Mouse (Mus musculus): Measurements from ENCODE around the gene Arid3c. TPM values are rescaled to one million over a fixed set of nuclear protein-coding genes. Genes with fewer than 3 reads are reported as not detected.
A peak's percentile ranks its signal among the peaks of the same experiment; 100 is the strongest.

Gene Arid3c
- polyA plus RNA-seq, 1 experiment from 2014 or later = 1.1 TPM

GRCm38 (mm10) chr4:41760288-41760721 is 29.4 kb upstream of the Arid3c start:
- peak overlapping the region; percentile 40 for H3K4me3 ChIP-seq
- peak overlapping the region; percentile 61 for H3K4me2 ChIP-seq
- ATAC-seq (ENCODE audit: low FRiP score) = peak; percentile 77
- peak overlapping the region; percentile 56; the same call in 1 of the 2 replicates for H3K27ac ChIP-seq
- no peaks in the 10 kb centered on the region for H3K27me3 ChIP-seq
- under 1% methylated on average over 15 of the region's 15 CpGs for WGBS
- no peaks in the 10 kb centered on the region for H3K9me3 ChIP-seq
- peaks cover 7% of the 10 kb centered on the region for H3K36me3 ChIP-seq
- H3K4me1 ChIP-seq (replicated peaks) = peaks cover 40% of the 10 kb centered on the region
- H3K9ac ChIP-seq = peak overlapping the region; percentile 74

DNA sequence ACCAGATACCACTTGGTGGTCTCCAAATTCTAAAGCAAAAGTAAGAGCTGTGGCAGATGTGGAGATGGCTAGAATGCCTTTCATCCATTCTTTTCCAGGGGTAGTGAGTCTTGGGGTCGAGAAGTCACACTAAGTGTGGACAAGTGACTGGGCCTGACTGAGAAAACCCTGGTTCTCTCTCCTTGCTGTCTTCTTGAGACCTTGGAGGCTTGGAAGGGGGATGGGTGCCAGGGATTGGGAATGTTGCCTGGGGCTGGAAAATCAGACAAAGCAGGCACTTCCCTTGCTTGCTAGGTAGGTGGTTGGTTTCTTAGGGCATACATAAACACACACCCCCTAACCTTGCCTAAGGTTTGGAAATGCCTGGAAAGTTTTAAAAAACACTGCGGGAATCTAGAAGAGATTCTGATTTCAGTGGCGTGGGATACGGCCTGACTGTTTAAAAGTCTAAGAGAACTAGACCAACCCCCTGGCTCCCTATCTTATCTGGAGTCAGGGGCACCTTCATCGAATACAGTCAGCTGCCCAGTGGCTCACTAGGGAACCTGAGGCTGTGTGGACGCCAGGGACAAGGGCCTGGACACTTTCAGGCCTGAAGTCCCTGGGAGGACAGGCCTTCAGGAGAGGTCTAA is 28.8 kb upstream of the Arid3c start:
- Histone ChIP-seq H3K4me1 (replicated peaks) (peaks cover 44% of the 10 kb centered on the region), H3K4me2 (peak overlapping the region; percentile 61), H3K9me3 (no peaks in the 10 kb centered on the region), H3K9ac (peak overlapping the region; percentile 74), H3K27ac (0 out of 2 replicates have a peak overlapping the region, but pooled peaks have one; percentile 56), H3K27me3 (no peaks in the 10 kb centered on the region), H3K4me3 (peak overlapping the region; percentile 40), H3K36me3 (peaks cover 7% of the 10 kb centered on the region)
- ATAC-seq (ENCODE audit: low FRiP score) = no peak
- 43% methylated on average over 6 of the region's 6 CpGs for WGBS

- H3K27ac ChIP-seq = no peak overlapping the region
- H3K4me2 ChIP-seq = no peak overlapping the region
- no peaks in the 10 kb centered on the region for H3K27me3 ChIP-seq
- peaks cover 47% of the 10 kb centered on the region for H3K4me1 ChIP-seq (replicated peaks)
- WGBS = 85% methylated on average over 9 of the region's 9 CpGs
- H3K9me3 ChIP-seq = no peaks in the 10 kb centered on the region
- no peak overlapping the region for H3K4me3 ChIP-seq
- peaks cover 7% of the 10 kb centered on the region for H3K36me3 ChIP-seq
- no peak for ATAC-seq (ENCODE audit: low FRiP score)
- peak overlapping the region; percentile 36; the same call in 1 of the 2 replicates for H3K9ac ChIP-seq
Measured at GRCm38 (mm10) chr4:41759206-41759605, 28.3 kb upstream of the Arid3c start.

DNA sequence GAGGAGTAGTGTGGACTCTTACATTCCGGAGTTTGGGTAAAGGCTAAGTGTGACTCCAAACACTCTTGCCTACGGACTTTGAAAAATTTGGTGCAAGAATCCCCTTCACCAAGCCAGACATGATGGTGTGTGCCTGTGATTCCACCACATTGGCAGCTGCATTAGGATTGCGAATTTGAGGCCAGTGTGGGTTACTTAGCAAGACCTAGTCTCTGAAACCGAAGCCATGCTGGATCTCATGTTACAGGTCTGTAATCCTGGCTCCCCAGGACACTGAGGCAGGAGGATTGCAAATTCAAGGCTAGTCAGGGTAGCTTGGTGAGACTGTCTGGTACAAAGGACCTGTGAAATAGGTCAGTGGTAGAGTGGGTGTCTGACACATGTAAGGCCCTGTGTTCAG is 27.8 kb upstream of the Arid3c start:
- WGBS = 94% methylated on average over 4 of the region's 4 CpGs
- Histone ChIP-seq H3K4me1 (replicated peaks) (peaks cover 47% of the 10 kb centered on the region), H3K4me3 (no peak overlapping the region)

DNA sequence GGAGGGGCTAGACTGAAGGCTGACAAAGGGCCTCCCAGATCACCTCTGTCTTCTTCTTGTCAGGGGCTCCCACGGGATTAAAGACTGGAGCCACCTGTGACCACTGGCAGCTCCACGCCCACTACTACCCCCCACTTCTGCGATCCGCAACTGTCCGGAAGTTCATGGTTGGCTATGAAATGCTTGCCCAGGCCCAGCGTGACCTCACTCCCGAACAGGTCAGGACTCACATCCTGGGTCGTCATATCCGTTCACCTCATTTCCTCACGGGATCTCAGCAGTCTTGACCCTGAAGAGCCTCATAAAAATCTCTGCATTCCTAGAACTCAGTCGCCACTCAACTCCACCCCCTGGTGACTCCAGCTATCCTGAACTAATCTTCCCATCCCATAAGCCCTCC is 27.1 kb upstream of the Arid3c start:
- WGBS = 88% methylated on average over 11 of the region's 11 CpGs
- H3K4me1 ChIP-seq (replicated peaks) = peaks cover 47% of the 10 kb centered on the region

More for the DNA sequence above, 27.8 kb upstream of the Arid3c start:
- Histone ChIP-seq H3K9me3 (no peaks in the 10 kb centered on the region), H3K27me3 (no peaks in the 10 kb centered on the region), H3K4me2 (no peak overlapping the region), H3K9ac (peak overlapping the region; percentile 36; the same call in 1 of the 2 replicates), H3K36me3 (peaks cover 7% of the 10 kb centered on the region), H3K27ac (no peak overlapping the region)
- no peak for ATAC-seq (ENCODE audit: low FRiP score)

DNA sequence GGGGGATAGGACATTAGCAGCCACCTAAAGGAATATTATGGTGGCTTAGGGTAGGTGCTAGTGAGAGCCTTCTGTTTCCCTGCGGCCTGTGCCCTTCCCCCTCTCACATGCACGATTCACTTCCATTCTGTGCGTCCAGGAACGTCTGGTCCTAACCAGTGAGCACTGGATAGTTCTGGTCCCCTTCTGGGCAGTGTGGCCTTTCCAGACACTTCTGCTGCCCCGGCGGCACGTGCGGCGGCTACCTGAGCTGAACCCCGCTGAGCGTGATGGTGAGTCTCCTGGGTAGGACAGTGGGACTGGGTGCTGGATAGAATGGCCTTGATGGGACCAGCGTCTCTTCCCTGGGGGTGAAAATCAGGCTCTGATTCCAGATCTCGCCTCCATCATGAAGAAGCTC is 26.4 kb upstream of the Arid3c start:
- Histone ChIP-seq H3K9ac (no peak overlapping the region), H3K4me1 (replicated peaks) (peaks cover 41% of the 10 kb centered on the region), H3K4me2 (no peak overlapping the region), H3K4me3 (no peak overlapping the region), H3K9me3 (no peaks in the 10 kb centered on the region), H3K27ac (no peak overlapping the region), H3K36me3 (peaks cover 7% of the 10 kb centered on the region), H3K27me3 (no peaks in the 10 kb centered on the region)
- WGBS = 90% methylated on average over 13 of the region's 13 CpGs
- no peak for ATAC-seq (ENCODE audit: low FRiP score)

More for the DNA sequence above, 27.1 kb upstream of the Arid3c start:
- peaks cover 7% of the 10 kb centered on the region for H3K36me3 ChIP-seq
- H3K4me3 ChIP-seq = no peak overlapping the region
- H3K27ac ChIP-seq = no peak overlapping the region
- no peak for ATAC-seq (ENCODE audit: low FRiP score)
- H3K4me2 ChIP-seq = no peak overlapping the region
- H3K27me3 ChIP-seq = no peaks in the 10 kb centered on the region
- no peak overlapping the region for H3K9ac ChIP-seq
- H3K9me3 ChIP-seq = no peaks in the 10 kb centered on the region

DNA sequence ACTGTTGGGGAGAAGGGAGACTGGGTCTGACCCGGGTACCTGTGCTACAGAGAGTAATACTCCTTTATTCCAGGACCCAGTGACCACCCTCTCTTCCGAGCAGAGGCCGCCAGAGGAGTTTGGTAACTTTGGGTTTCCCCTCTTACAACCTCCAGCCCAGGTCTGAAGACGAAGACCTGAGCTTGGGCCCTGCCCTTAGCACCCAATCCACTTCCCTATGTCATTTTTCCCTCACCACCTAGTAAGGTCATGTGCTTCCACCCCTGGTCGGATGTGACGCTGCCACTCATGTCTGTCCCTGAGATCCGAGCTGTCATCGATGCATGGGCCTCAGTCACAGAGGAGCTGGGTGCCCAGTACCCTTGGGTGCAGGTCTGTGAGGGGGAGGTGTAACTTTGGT is 25.5 kb upstream of the Arid3c start:
- WGBS = 78% methylated on average over 8 of the region's 8 CpGs
- Histone ChIP-seq H3K4me1 (replicated peaks) (peaks cover 32% of the 10 kb centered on the region), H3K27me3 (0 out of 2 replicates have a peak, but pooled peaks cover 5% of the 10 kb centered on the region), H3K9ac (peak overlapping the region; percentile 85), H3K36me3 (peaks cover 7% of the 10 kb centered on the region), H3K27ac (0 out of 2 replicates have a peak overlapping the region, but pooled peaks have one; percentile 87), H3K4me3 (peak overlapping the region; percentile 72), H3K4me2 (peak overlapping the region; percentile 97), H3K9me3 (no peaks in the 10 kb centered on the region)
- 0 out of 2 replicates have a peak, but pooled peaks have one; percentile 1 for ATAC-seq (ENCODE audit: low FRiP score)

DNA sequence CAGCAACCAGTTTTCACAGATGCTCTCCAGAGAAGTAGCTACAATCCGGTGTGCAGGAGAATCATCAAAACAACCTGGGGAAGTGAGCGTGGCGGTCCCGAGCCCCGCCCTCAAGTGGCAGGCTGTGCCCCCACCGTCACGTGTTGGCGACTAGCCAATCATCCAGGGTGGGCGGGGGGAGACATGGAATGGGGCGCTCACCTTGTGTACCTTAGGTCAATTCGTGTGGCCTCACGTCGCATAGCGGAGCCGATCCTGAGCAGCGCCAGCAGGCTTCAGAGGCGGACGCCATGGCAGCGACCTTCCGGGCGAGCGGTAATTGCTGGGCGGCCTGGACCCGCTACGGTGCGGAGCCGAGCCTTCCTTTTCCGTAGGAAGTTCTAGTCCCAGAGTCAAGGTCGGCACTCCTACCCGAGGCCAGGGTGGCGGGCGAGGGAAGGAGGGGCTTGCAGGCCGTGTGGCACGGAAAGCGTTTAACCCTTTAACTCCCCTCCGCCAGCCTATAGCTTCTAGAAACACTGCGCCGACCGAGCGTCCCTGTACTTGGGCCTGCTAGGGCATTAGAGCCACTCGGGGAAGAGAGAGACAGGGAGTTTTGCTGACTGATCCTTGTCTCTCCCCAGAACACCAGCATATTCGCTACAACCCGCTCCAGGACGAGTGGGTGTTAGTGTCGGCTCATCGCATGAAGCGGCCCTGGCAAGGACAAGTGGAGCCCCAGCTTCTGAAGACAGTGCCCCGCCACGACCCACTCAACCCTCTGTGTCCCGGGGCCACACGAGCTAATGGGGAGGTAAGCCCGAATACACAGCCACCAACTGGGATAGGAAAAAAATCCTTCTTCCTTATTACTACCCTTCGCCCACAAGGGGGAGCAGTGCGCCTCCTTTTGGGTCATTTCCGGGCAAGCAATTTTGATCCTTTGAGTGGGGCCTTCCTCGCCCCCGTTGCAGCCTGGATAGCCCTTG is 24.7 kb upstream of the Arid3c start, which contains the start of gene Sigmar1:
Gene Sigmar1, minus strand, starts transcription at position 820 of the 968 bp plus-strand sequence.
- no peaks in the 10 kb centered on the region for H3K9me3 ChIP-seq
- H3K36me3 ChIP-seq = peaks cover 7% of the 10 kb centered on the region
- peaks cover 24% of the 10 kb centered on the region for H3K4me1 ChIP-seq (replicated peaks)

GRCm38 (mm10) chr4:41754797-41755337 is 23.9 kb upstream of the Arid3c start, which contains the start of gene Galt:
Gene Galt, plus strand, starts transcription at chr4:41755228.
- 14% methylated on average over 14 of the region's 14 CpGs for WGBS
- H3K36me3 ChIP-seq = peaks cover 7% of the 10 kb centered on the region
- peak within 1 kb of the TSS; percentile 87 for H3K27ac ChIP-seq
- H3K4me2 ChIP-seq = peak within 1 kb of the TSS; percentile 97
- H3K4me3 ChIP-seq = peak within 1 kb of the TSS; percentile 72
- H3K27me3 ChIP-seq = 0 out of 2 replicates have a peak, but pooled peaks cover 5% of the 10 kb centered on the region
- H3K9ac ChIP-seq = peak within 1 kb of the TSS; percentile 85
- peaks cover 17% of the 10 kb centered on the region for H3K4me1 ChIP-seq (replicated peaks)
- peak; percentile 69 for ATAC-seq (ENCODE audit: low FRiP score)
- H3K9me3 ChIP-seq = no peaks in the 10 kb centered on the region

More for the DNA sequence above, 24.7 kb upstream of the Arid3c start, which contains the start of gene Sigmar1:
- Histone ChIP-seq H3K27me3 (0 out of 2 replicates have a peak, but pooled peaks cover 5% of the 10 kb centered on the region), H3K4me2 (peak within 1 kb of the TSS; percentile 97), H3K4me3 (peak within 1 kb of the TSS; percentile 72), H3K27ac (peak within 1 kb of the TSS; percentile 87), H3K9ac (peak within 1 kb of the TSS; percentile 85)
- WGBS = under 1% methylated on average over 57 of the region's 57 CpGs
- peak; percentile 73 for ATAC-seq (ENCODE audit: low FRiP score)

- peaks cover 3% of the 10 kb centered on the region; the same call in 1 of the 2 replicates for H3K36me3 ChIP-seq
- no peak overlapping the region for H3K27ac ChIP-seq
- H3K4me2 ChIP-seq = no peak overlapping the region
- peaks cover 4% of the 10 kb centered on the region; the same call in 1 of the 2 replicates for H3K27me3 ChIP-seq
- H3K4me3 ChIP-seq = no peak overlapping the region
- no peak for ATAC-seq (ENCODE audit: low FRiP score)
- H3K4me1 ChIP-seq (replicated peaks) = peaks cover 12% of the 10 kb centered on the region
- 81% methylated on average over 1 of the region's 1 CpGs for WGBS
- H3K9ac ChIP-seq = no peak overlapping the region
- peaks cover 12% of the 10 kb centered on the region for H3K9me3 ChIP-seq
Measured at GRCm38 (mm10) chr4:41745021-41745420, 14.1 kb upstream of the Arid3c start.

DNA sequence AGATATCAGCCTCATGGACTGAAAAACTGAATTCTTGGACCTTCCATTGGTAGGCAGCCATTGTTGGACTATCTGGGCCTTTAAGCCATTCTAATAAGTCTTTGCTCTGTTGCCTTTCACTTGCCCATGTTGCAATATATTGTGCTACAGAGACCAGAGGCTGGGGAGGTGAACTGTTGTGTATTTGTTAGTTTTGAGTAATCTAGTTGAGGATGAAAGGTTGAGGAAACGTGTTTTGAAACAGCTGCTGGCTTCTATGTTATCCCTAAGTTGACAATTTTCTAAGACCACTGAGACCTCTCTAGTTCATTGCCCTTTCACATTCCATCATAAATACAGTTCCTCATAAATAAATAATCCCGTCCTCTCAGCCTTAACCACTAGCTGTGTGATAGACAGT is 13.2 kb upstream of the Arid3c start:
- H3K9ac ChIP-seq = no peak overlapping the region
- 82% methylated on average over 2 of the region's 2 CpGs for WGBS
- peaks cover 12% of the 10 kb centered on the region for H3K9me3 ChIP-seq
- H3K27ac ChIP-seq = no peak overlapping the region
- H3K4me1 ChIP-seq (replicated peaks) = peaks cover 21% of the 10 kb centered on the region
- peaks cover 4% of the 10 kb centered on the region for H3K36me3 ChIP-seq
- no peak overlapping the region for H3K4me3 ChIP-seq
- H3K27me3 ChIP-seq = peaks cover 4% of the 10 kb centered on the region; the same call in 1 of the 2 replicates
- H3K4me2 ChIP-seq = no peak overlapping the region
- ATAC-seq (ENCODE audit: low FRiP score) = no peak
